Mouse (Mus musculus) neural tube, embryonic 11.5 days (tissue): ENCODE measurements at regions not wholly inside any gene's neighbourhood (a gene's known extent, or its start where the extent isn't known, plus 50 kb on each side); places are given as distances from the start of the nearest gene placed in this dataset.

Source experiments
- ATAC-seq: fragments of 200-750 bp; cut with Nextera tagmentation; 2 replicates; pipeline ENCODE4 v1.8.0; 2017; ENCODE audit warnings: moderate number of reproducible peaks, mild to moderate bottlenecking, moderate TSS enrichment, moderate library complexity; ENCODE audit not compliant: insufficient read depth, low FRiP score, low TSS enrichment
- DNase-seq: peaks from one replicate; pipeline ENCODE4 v3.0.0-alpha.2; 2015; ENCODE audit warnings: low spot score
- H3K27ac ChIP-seq: fragments of 300-500 bp; sonication (generic); 2 replicates; pipeline ENCODE4 v1.5.1; 2014; ENCODE audit warnings: low read depth, mild to moderate bottlenecking, low read length
- H3K27me3 ChIP-seq: fragments of 300-500 bp; sonication (generic); 2 replicates; pipeline ENCODE4 v1.6.1; 2014; ENCODE audit warnings: mild to moderate bottlenecking, low read length, mixed read lengths; ENCODE audit not compliant: control insufficient read depth, insufficient read depth
- H3K36me3 ChIP-seq: fragments of 300-500 bp; sonication (generic); 2 replicates; pipeline ENCODE4 v1.6.1; 2014; ENCODE audit warnings: mild to moderate bottlenecking, low read length, moderate library complexity, mixed read lengths; ENCODE audit not compliant: control insufficient read depth, insufficient read depth
- H3K4me1 ChIP-seq: fragments of 300-500 bp; sonication (generic); 2 replicates; pipeline ENCODE4 v1.6.1; 2014; ENCODE audit warnings: low read length, mixed read lengths; ENCODE audit not compliant: control insufficient read depth, insufficient read depth
- H3K4me2 ChIP-seq: fragments of 300-500 bp; sonication (generic); 2 replicates; pipeline ENCODE4 v1.6.1; 2014; ENCODE audit warnings: low read depth, mild to moderate bottlenecking, moderate library complexity
- H3K4me3 ChIP-seq: fragments of 300-500 bp; sonication (generic); 2 replicates; pipeline ENCODE4 v1.5.1; 2014; ENCODE audit warnings: low read depth, low read length
- H3K9ac ChIP-seq: fragments of 300-500 bp; sonication (generic); 2 replicates; pipeline ENCODE4 v1.6.1; 2014; ENCODE audit warnings: mild to moderate bottlenecking, low read length
- H3K9me3 ChIP-seq: fragments of 300-500 bp; sonication (generic); 2 replicates; pipeline ENCODE4 v1.6.1; 2016; ENCODE audit warnings: low read length; ENCODE audit not compliant: control insufficient read depth
- WGBS: fragments of 180-500 bp; shearing (Covaris S2); extraction: QIAGEN DNeasy Blood & Tissue Kit; methylation state at CpG from one replicate; pipeline ENCODE4 v1.1.7; 2014; 5-methylcytosine and 5-hydroxymethylcytosine counted together

- no peak overlapping the region for H3K9ac ChIP-seq
- H3K9me3 ChIP-seq, result no peaks in the 10 kb centered on the region
- no peaks in the 10 kb centered on the region for H3K36me3 ChIP-seq
- H3K4me1 ChIP-seq, result no peaks in the 10 kb centered on the region
- no peaks in the 10 kb centered on the region for H3K27me3 ChIP-seq
- WGBS, result 65% methylated on average over 5 of the region's 5 CpGs
- H3K27ac ChIP-seq, result no peak overlapping the region
- no peak overlapping the region for H3K4me3 ChIP-seq
- DNase-seq (no peak), ATAC-seq (no peak)
- H3K4me2 ChIP-seq, result no peak overlapping the region
Observed at GRCm38 (mm10) chr2:79527529-79527928, 70.9 kb upstream of the Cerkl start.

GRCm38 (mm10) chr2:79528347-79528990, 71.9 kb upstream of the Cerkl start:
- H3K27ac ChIP-seq, result no peak overlapping the region
- no peaks in the 10 kb centered on the region for H3K9me3 ChIP-seq
- ATAC-seq (no peak), DNase-seq (no peak)
- H3K4me2 ChIP-seq, result no peak overlapping the region
- no peak overlapping the region for H3K9ac ChIP-seq
- no peak overlapping the region for H3K4me3 ChIP-seq
- 77% methylated on average over 18 of the region's 18 CpGs for WGBS
- H3K27me3 ChIP-seq, result no peaks in the 10 kb centered on the region
- H3K36me3 ChIP-seq, result no peaks in the 10 kb centered on the region
- H3K4me1 ChIP-seq, result no peaks in the 10 kb centered on the region

GRCm38 (mm10) chr2:79529185-79529584, 72.6 kb upstream of the Cerkl start:
- Histone ChIP-seq H3K9me3 (no peaks in the 10 kb centered on the region), H3K4me3 (no peak overlapping the region), H3K4me2 (no peak overlapping the region), H3K36me3 (no peaks in the 10 kb centered on the region), H3K9ac (no peak overlapping the region), H3K4me1 (no peaks in the 10 kb centered on the region), H3K27me3 (no peaks in the 10 kb centered on the region), H3K27ac (no peak overlapping the region)
- no peak for DNase-seq
- ATAC-seq, result no peak
- 39% methylated on average over 2 of the region's 2 CpGs for WGBS

GRCm38 (mm10) chr2:79532610-79533160, 76.1 kb upstream of the Cerkl start:
- 74% methylated on average over 3 of the region's 3 CpGs for WGBS
- H3K4me2 ChIP-seq, result no peak overlapping the region
- no peak for ATAC-seq
- H3K4me3 ChIP-seq, result no peak overlapping the region
- no peaks in the 10 kb centered on the region for H3K4me1 ChIP-seq
- H3K36me3 ChIP-seq, result no peaks in the 10 kb centered on the region
- H3K9me3 ChIP-seq, result no peaks in the 10 kb centered on the region
- no peak overlapping the region for H3K27ac ChIP-seq
- H3K27me3 ChIP-seq, result no peaks in the 10 kb centered on the region
- H3K9ac ChIP-seq, result no peak overlapping the region
- no peak for DNase-seq

- ATAC-seq (no peak), DNase-seq (no peak)
- Histone ChIP-seq H3K9ac (no peak overlapping the region), H3K4me3 (no peak overlapping the region), H3K36me3 (no peaks in the 10 kb centered on the region), H3K27ac (no peak overlapping the region), H3K27me3 (no peaks in the 10 kb centered on the region), H3K4me1 (0 out of 2 replicates have a peak, but pooled peaks cover 2% of the 10 kb centered on the region), H3K9me3 (no peaks in the 10 kb centered on the region), H3K4me2 (no peak overlapping the region)
- 89% methylated on average over 5 of the region's 5 CpGs for WGBS
Observed at GRCm38 (mm10) chr2:79537126-79537875, 80.7 kb upstream of the Cerkl start.

- H3K4me1 ChIP-seq, result 0 out of 2 replicates have a peak, but pooled peaks cover 2% of the 10 kb centered on the region
- no peak overlapping the region for H3K9ac ChIP-seq
- no peak overlapping the region for H3K4me2 ChIP-seq
- DNase-seq (no peak), ATAC-seq (no peak)
- 92% methylated on average over 8 of the region's 8 CpGs for WGBS
- H3K27me3 ChIP-seq, result no peaks in the 10 kb centered on the region
- H3K4me3 ChIP-seq, result no peak overlapping the region
- no peak overlapping the region for H3K27ac ChIP-seq
- H3K36me3 ChIP-seq, result no peaks in the 10 kb centered on the region
- H3K9me3 ChIP-seq, result no peaks in the 10 kb centered on the region
Observed at GRCm38 (mm10) chr2:79540384-79540783, 83.8 kb upstream of the Cerkl start.

- no peaks in the 10 kb centered on the region for H3K27me3 ChIP-seq
- 53% methylated on average over 6 of the region's 6 CpGs for WGBS
- DNase-seq (no peak), ATAC-seq (peak; percentile 73; the same call in 1 of the 2 replicates)
- no peak overlapping the region for H3K4me2 ChIP-seq
- 0 out of 2 replicates have a peak, but pooled peaks cover 2% of the 10 kb centered on the region for H3K4me1 ChIP-seq
- H3K9ac ChIP-seq, result no peak overlapping the region
- H3K4me3 ChIP-seq, result no peak overlapping the region
- H3K9me3 ChIP-seq, result no peaks in the 10 kb centered on the region
- no peak overlapping the region for H3K27ac ChIP-seq
- H3K36me3 ChIP-seq, result no peaks in the 10 kb centered on the region
Observed at GRCm38 (mm10) chr2:79542191-79542980, 85.8 kb upstream of the Cerkl start.

- Histone ChIP-seq H3K9me3 (no peaks in the 10 kb centered on the region), H3K4me1 (0 out of 2 replicates have a peak, but pooled peaks cover 2% of the 10 kb centered on the region), H3K4me3 (no peak overlapping the region), H3K9ac (no peak overlapping the region), H3K27ac (no peak overlapping the region), H3K4me2 (no peak overlapping the region), H3K27me3 (no peaks in the 10 kb centered on the region), H3K36me3 (no peaks in the 10 kb centered on the region)
- ATAC-seq, result no peak
- DNase-seq, result no peak
- WGBS, result 71% methylated on average over 5 of the region's 5 CpGs
Observed at GRCm38 (mm10) chr2:79543456-79543855, 86.9 kb upstream of the Cerkl start.
